Mouse (Mus musculus) stomach, postnatal 0 days (tissue): ENCODE measurements at regions not wholly inside any gene's neighbourhood (a gene's known extent, or its start where the extent isn't known, plus 50 kb on each side); places are given as distances from the start of the nearest gene placed in this dataset.

Experiments used
- ATAC-seq: fragments of 200-750 bp; cut with Nextera tagmentation; 2 replicates; pipeline ENCODE4 v1.8.0; 2017; ENCODE audit not compliant: low FRiP score, low TSS enrichment
- DNase-seq: peaks from one replicate; pipeline ENCODE4 v3.0.0-alpha.2; 2016; ENCODE audit warnings: low spot score
- H3K27ac ChIP-seq: fragments of 300-500 bp; sonication (generic); replicated peaks from 2 replicates; pipeline ENCODE4 v1.5.1; 2014; ENCODE audit warnings: mild to moderate bottlenecking, control low read depth
- H3K27me3 ChIP-seq: fragments of 300-500 bp; sonication (generic); 2 replicates; pipeline ENCODE4 v1.6.1; 2014; ENCODE audit warnings: low read length; ENCODE audit not compliant: control insufficient read depth, insufficient read depth
- H3K36me3 ChIP-seq: fragments of 300-500 bp; sonication (generic); 2 replicates; pipeline ENCODE4 v1.6.1; 2014; ENCODE audit warnings: low read length, mixed read lengths; ENCODE audit not compliant: control insufficient read depth, insufficient read depth
- H3K4me1 ChIP-seq: fragments of 300-500 bp; sonication (generic); replicated peaks from 2 replicates; pipeline ENCODE4 v1.6.1; 2014; ENCODE audit warnings: antibody characterized with exemption; ENCODE audit not compliant: control insufficient read depth, insufficient read depth
- H3K4me2 ChIP-seq: fragments of 300-500 bp; sonication (generic); replicated peaks from 2 replicates; pipeline ENCODE4 v1.6.1; 2014; ENCODE audit warnings: low read depth, mild to moderate bottlenecking, control low read depth, moderate library complexity
- H3K4me3 ChIP-seq: fragments of 300-500 bp; sonication (generic); 2 replicates; pipeline ENCODE4 v1.5.1; 2014; ENCODE audit warnings: low read depth, low read length, control low read depth
- H3K9ac ChIP-seq: fragments of 300-500 bp; sonication (generic); 2 replicates; pipeline ENCODE4 v1.6.1; 2014; ENCODE audit warnings: mild to moderate bottlenecking, low read length, control low read depth, mixed read lengths
- H3K9me3 ChIP-seq: fragments of 300-500 bp; sonication (generic); 2 replicates; pipeline ENCODE4 v1.6.1; 2016; ENCODE audit warnings: low read length; ENCODE audit not compliant: control insufficient read depth
- CTCF ChIP-seq: IDR thresholded peaks from 2 replicates; pipeline ENCODE4 v1.5.1; 2016; ENCODE audit warnings: antibody characterized with exemption, low read depth, mild to moderate bottlenecking, moderate library complexity
- EP300 ChIP-seq: optimal IDR thresholded peaks from 2 replicates; pipeline ENCODE3; 2016; ENCODE audit warnings: antibody characterized with exemption
- WGBS: fragments of 180-500 bp; shearing (Covaris S2); extraction: QIAGEN DNeasy Blood & Tissue Kit; methylation state at CpG from one replicate; pipeline ENCODE4 v1.1.7; 2014; 5-methylcytosine and 5-hydroxymethylcytosine counted together

GRCm38 (mm10) chr2:84072881-84073583 lies 82.7 kb downstream of the Gm13691 start:
- no peak overlapping the region for H3K4me3 ChIP-seq
- TF ChIP-seq CTCF (no peak), EP300 (no peak)
- H3K4me1 ChIP-seq, result no peaks in the 10 kb centered on the region
- no peak for ATAC-seq
- no peaks in the 10 kb centered on the region for H3K9me3 ChIP-seq
- no peak for DNase-seq
- no peak overlapping the region for H3K4me2 ChIP-seq
- H3K27me3 ChIP-seq, result no peaks in the 10 kb centered on the region
- no peaks in the 10 kb centered on the region for H3K36me3 ChIP-seq
- WGBS, result 54% methylated on average over 8 of the region's 8 CpGs
- no peak overlapping the region for H3K9ac ChIP-seq
- H3K27ac ChIP-seq, result no peak overlapping the region

- Histone ChIP-seq H3K36me3 (no peaks in the 10 kb centered on the region), H3K4me1 (no peaks in the 10 kb centered on the region), H3K27me3 (no peaks in the 10 kb centered on the region), H3K9me3 (no peaks in the 10 kb centered on the region), H3K9ac (no peak overlapping the region), H3K4me2 (no peak overlapping the region), H3K27ac (no peak overlapping the region), H3K4me3 (no peak overlapping the region)
- TF ChIP-seq EP300, result no peak
- TF ChIP-seq CTCF, result no peak
- 73% methylated on average over 3 of the region's 3 CpGs for WGBS
- DNase-seq (no peak), ATAC-seq (no peak)
These were observed 85.6 kb downstream of the Gm13691 start for GRCm38 (mm10) chr2:84075944-84076343.

- 45% methylated on average over 8 of the region's 8 CpGs for WGBS
- TF ChIP-seq EP300 (no peak), CTCF (no peak)
- Histone ChIP-seq H3K36me3 (no peaks in the 10 kb centered on the region), H3K4me1 (no peaks in the 10 kb centered on the region), H3K9me3 (no peaks in the 10 kb centered on the region), H3K4me2 (no peak overlapping the region), H3K4me3 (no peak overlapping the region), H3K27ac (no peak overlapping the region), H3K9ac (no peak overlapping the region), H3K27me3 (no peaks in the 10 kb centered on the region)
- no peak for DNase-seq
- ATAC-seq, result no peak
These were observed 88.9 kb downstream of the Gm13691 start for GRCm38 (mm10) chr2:84079284-84079683.

GRCm38 (mm10) chr2:84080228-84080627 lies 89.9 kb downstream of the Gm13691 start:
- WGBS, result 15% methylated on average over 3 of the region's 3 CpGs
- Histone ChIP-seq H3K4me1 (no peaks in the 10 kb centered on the region), H3K4me3 (no peak overlapping the region), H3K4me2 (no peak overlapping the region), H3K27me3 (no peaks in the 10 kb centered on the region), H3K9ac (no peak overlapping the region), H3K36me3 (no peaks in the 10 kb centered on the region), H3K27ac (no peak overlapping the region), H3K9me3 (no peaks in the 10 kb centered on the region)
- DNase-seq (no peak), ATAC-seq (no peak)
- TF ChIP-seq CTCF (no peak), EP300 (no peak)

- no peaks in the 10 kb centered on the region for H3K27me3 ChIP-seq
- H3K4me2 ChIP-seq, result no peak overlapping the region
- 75% methylated on average over 1 of the region's 1 CpGs for WGBS
- TF ChIP-seq CTCF (no peak), EP300 (no peak)
- H3K27ac ChIP-seq, result no peak overlapping the region
- H3K9ac ChIP-seq, result no peak overlapping the region
- no peaks in the 10 kb centered on the region for H3K9me3 ChIP-seq
- no peak overlapping the region for H3K4me3 ChIP-seq
- ATAC-seq, result no peak
- no peaks in the 10 kb centered on the region for H3K4me1 ChIP-seq
- DNase-seq, result no peak
- no peaks in the 10 kb centered on the region for H3K36me3 ChIP-seq
These were observed 104.4 kb downstream of the Gm13691 start for GRCm38 (mm10) chr2:84094751-84095150.

GRCm38 (mm10) chr2:84098746-84099145 lies 108.4 kb downstream of the Gm13691 start:
- H3K36me3 ChIP-seq, result no peaks in the 10 kb centered on the region
- no peak overlapping the region for H3K4me2 ChIP-seq
- H3K4me3 ChIP-seq, result no peak overlapping the region
- 66% methylated on average over 4 of the region's 4 CpGs for WGBS
- DNase-seq (no peak), ATAC-seq (no peak)
- no peak overlapping the region for H3K9ac ChIP-seq
- no peaks in the 10 kb centered on the region for H3K9me3 ChIP-seq
- TF ChIP-seq EP300 (no peak), CTCF (no peak)
- H3K27me3 ChIP-seq, result no peaks in the 10 kb centered on the region
- no peak overlapping the region for H3K27ac ChIP-seq
- no peaks in the 10 kb centered on the region for H3K4me1 ChIP-seq
